Mouse (Mus musculus) lung, postnatal 0 days (tissue): ENCODE data around the gene Epb41l2.

Experiments
- CTCF ChIP-seq: IDR thresholded peaks from 2 replicates; pipeline ENCODE4 v1.5.1; 2016; ENCODE audit warnings: antibody characterized with exemption, mild to moderate bottlenecking
- EP300 ChIP-seq: IDR thresholded peaks from 2 replicates; pipeline ENCODE4 v1.6.1; 2016; ENCODE audit warnings: antibody characterized with exemption, mild to moderate bottlenecking, control low read depth

- TF ChIP-seq CTCF (no peak), EP300 (no peak)
Observed at GRCm38 (mm10) chr10:25471944-25472343, 112.3 kb downstream of the Epb41l2 start.
